Mouse (Mus musculus) lung, postnatal 0 days (tissue): ENCODE data around the gene Gm20696. TPM values are rescaled to one million over a fixed set of nuclear protein-coding genes. Genes with fewer than 3 reads are reported as not detected.

ENCODE experiments used
- ATAC-seq: fragments of 200-750 bp; cut with Nextera tagmentation; 2 replicates; pipeline ENCODE4 v1.8.0; 2017; ENCODE audit warnings: moderate library complexity
- DNase-seq: peaks from one replicate; pipeline ENCODE4 v3.0.0-alpha.2; 2016; ENCODE audit warnings: low spot score
- H3K27ac ChIP-seq: fragments of 300-500 bp; sonication (generic); 2 replicates; pipeline ENCODE4 v1.5.1; 2014; ENCODE audit warnings: antibody characterized with exemption, mild to moderate bottlenecking, low read length, mixed read lengths
- H3K27me3 ChIP-seq: fragments of 300-500 bp; sonication (generic); replicated peaks from 2 replicates; pipeline ENCODE4 v1.6.1; 2014; ENCODE audit warnings: low read length, mixed read lengths; ENCODE audit not compliant: insufficient read depth
- H3K36me3 ChIP-seq: fragments of 300-500 bp; sonication (generic); 2 replicates; pipeline ENCODE4 v1.6.1; 2014; ENCODE audit warnings: low read length, mixed read lengths; ENCODE audit not compliant: insufficient read depth
- H3K4me1 ChIP-seq: fragments of 300-500 bp; sonication (generic); 2 replicates; pipeline ENCODE4 v1.6.1; 2014; ENCODE audit warnings: antibody characterized with exemption, low read depth, low read length, mixed read lengths; ENCODE audit not compliant: insufficient read depth
- H3K4me2 ChIP-seq: fragments of 300-500 bp; sonication (generic); replicated peaks from 2 replicates; pipeline ENCODE4 v1.6.1; 2014; ENCODE audit warnings: low read depth, mild to moderate bottlenecking, low read length, moderate library complexity, mixed read lengths
- H3K4me3 ChIP-seq: fragments of 300-500 bp; sonication (generic); 2 replicates; pipeline ENCODE4 v1.5.1; 2014; ENCODE audit warnings: low read depth, low read length
- H3K9ac ChIP-seq: fragments of 300-500 bp; sonication (generic); replicated peaks from 2 replicates; pipeline ENCODE4 v1.6.1; 2014; ENCODE audit warnings: low read depth, mild to moderate bottlenecking
- H3K9me3 ChIP-seq: fragments of 300-500 bp; sonication (generic); 2 replicates; pipeline ENCODE4 v1.6.1; 2016; ENCODE audit warnings: low read length, mixed read lengths
- CTCF ChIP-seq: IDR thresholded peaks from 2 replicates; pipeline ENCODE4 v1.5.1; 2016; ENCODE audit warnings: antibody characterized with exemption, mild to moderate bottlenecking
- EP300 ChIP-seq: IDR thresholded peaks from 2 replicates; pipeline ENCODE4 v1.6.1; 2016; ENCODE audit warnings: antibody characterized with exemption, mild to moderate bottlenecking, control low read depth
- WGBS: fragments of 180-500 bp; shearing (Covaris S2); extraction: QIAGEN DNeasy Blood & Tissue Kit; methylation state at CpG from one replicate; pipeline ENCODE4 v1.1.7; 2014; 5-methylcytosine and 5-hydroxymethylcytosine counted together
- polyA plus RNA-seq: library from polyadenylated mRNA; unstranded; fragments of >200 nt; fragmentation: Nextera tagmentation; extraction: Ambion mirVana; gene quantifications from 2 replicates; pipeline ENCODE4 v1.2.1, GENCODE M21; 2015

Gm20696 gene
- polyA plus RNA-seq, 1 experiment from 2014 or later = 2.3 TPM

GRCm38 (mm10) chr6:99523109-99523632 is 143.4 kb downstream of the Gm20696 start:
- peak; percentile 52 for ATAC-seq
- WGBS = under 1% methylated on average over 21 of the region's 22 CpGs

GRCm38 (mm10) chr6:99522359-99523108 is 144.1 kb downstream of the Gm20696 start, which contains the start of gene Foxp1:
Gene Foxp1 (minus strand): TSS chr6:99522721.
- H3K36me3 ChIP-seq = no peaks in the 10 kb centered on the region
- TF ChIP-seq EP300 = peak; percentile 39; the same call in 1 of the 2 replicates
- no peak for TF ChIP-seq CTCF
- H3K4me2 ChIP-seq = peak within 1 kb of the TSS; percentile 87
- DNase-seq (peak; percentile 87), ATAC-seq (peak; percentile 41)
- 1% methylated on average over 67 of the region's 72 CpGs for WGBS
- H3K9ac ChIP-seq = peak within 1 kb of the TSS; percentile 99
- no peaks in the 10 kb centered on the region for H3K4me1 ChIP-seq
- no peaks in the 10 kb centered on the region for H3K27me3 ChIP-seq
- peak within 1 kb of the TSS; percentile 100 for H3K27ac ChIP-seq
- H3K4me3 ChIP-seq = peak within 1 kb of the TSS; percentile 86
- 0 out of 2 replicates have a peak, but pooled peaks cover 5% of the 10 kb centered on the region for H3K9me3 ChIP-seq

More at GRCm38 (mm10) chr6:99523109-99523632, 143.4 kb downstream of the Gm20696 start:
- Histone ChIP-seq H3K36me3 (no peaks in the 10 kb centered on the region), H3K4me3 (peak overlapping the region; percentile 86), H3K4me2 (peak overlapping the region; percentile 87), H3K27ac (peak overlapping the region; percentile 100), H3K27me3 (no peaks in the 10 kb centered on the region), H3K9ac (peak overlapping the region; percentile 99), H3K9me3 (0 out of 2 replicates have a peak, but pooled peaks cover 5% of the 10 kb centered on the region), H3K4me1 (no peaks in the 10 kb centered on the region)
- no peak for TF ChIP-seq CTCF
- peak; percentile 38 for TF ChIP-seq EP300
- DNase-seq = peak; percentile 91

GRCm38 (mm10) chr6:99521641-99522358 is 144.8 kb downstream of the Gm20696 start:
- under 1% methylated on average over 57 of the region's 64 CpGs for WGBS
- no peak; the same call in 1 of the 2 replicates for ATAC-seq
- H3K36me3 ChIP-seq = no peaks in the 10 kb centered on the region
- H3K27me3 ChIP-seq = no peaks in the 10 kb centered on the region
- H3K9ac ChIP-seq = peak overlapping the region; percentile 99
- H3K9me3 ChIP-seq = no peaks in the 10 kb centered on the region
- peak overlapping the region; percentile 86 for H3K4me3 ChIP-seq
- peak overlapping the region; percentile 87 for H3K4me2 ChIP-seq
- H3K27ac ChIP-seq = peak overlapping the region; percentile 100
- peak; percentile 49 for DNase-seq
- TF ChIP-seq EP300 (no peak), CTCF (no peak)
- no peaks in the 10 kb centered on the region for H3K4me1 ChIP-seq

- Histone ChIP-seq H3K4me1 (no peaks in the 10 kb centered on the region), H3K27ac (peak overlapping the region; percentile 100), H3K9ac (peak overlapping the region; percentile 99), H3K27me3 (no peaks in the 10 kb centered on the region), H3K4me2 (peak overlapping the region; percentile 87), H3K9me3 (no peaks in the 10 kb centered on the region), H3K4me3 (peak overlapping the region; percentile 86), H3K36me3 (no peaks in the 10 kb centered on the region)
- TF ChIP-seq EP300 = peak; percentile 50; the same call in 1 of the 2 replicates
- no peak for TF ChIP-seq CTCF
- WGBS = under 1% methylated on average over 52 of the region's 54 CpGs
- ATAC-seq (peak; percentile 81), DNase-seq (peak; percentile 89)
Measured at GRCm38 (mm10) chr6:99521038-99521640, 145.5 kb downstream of the Gm20696 start.

- no peaks in the 10 kb centered on the region for H3K4me1 ChIP-seq
- ATAC-seq (no peak), DNase-seq (no peak)
- 1% methylated on average over 25 of the region's 27 CpGs for WGBS
- H3K27me3 ChIP-seq = no peaks in the 10 kb centered on the region
- H3K4me2 ChIP-seq = peak overlapping the region; percentile 87
- peak overlapping the region; percentile 86 for H3K4me3 ChIP-seq
- no peaks in the 10 kb centered on the region for H3K9me3 ChIP-seq
- H3K9ac ChIP-seq = peak overlapping the region; percentile 99
- no peak for TF ChIP-seq EP300
- H3K27ac ChIP-seq = peak overlapping the region; percentile 100
- no peaks in the 10 kb centered on the region for H3K36me3 ChIP-seq
Measured at GRCm38 (mm10) chr6:99520676-99521037, 145.9 kb downstream of the Gm20696 start.
